Mouse (Mus musculus): ENCODE measurements around the gene Esp31. TPM values are rescaled to one million over a fixed set of nuclear protein-coding genes. Genes with fewer than 3 reads are reported as not detected.

The Esp31 gene
- polyA plus RNA-seq (2014; fragmentation: Illumina TruSeq; extraction: RNeasy Lipid Tissue Mini Kit (QIAGEN cat#74804); ENCODE audit: insufficient read depth, low read depth, low replicate concordance): not detected

DNA sequence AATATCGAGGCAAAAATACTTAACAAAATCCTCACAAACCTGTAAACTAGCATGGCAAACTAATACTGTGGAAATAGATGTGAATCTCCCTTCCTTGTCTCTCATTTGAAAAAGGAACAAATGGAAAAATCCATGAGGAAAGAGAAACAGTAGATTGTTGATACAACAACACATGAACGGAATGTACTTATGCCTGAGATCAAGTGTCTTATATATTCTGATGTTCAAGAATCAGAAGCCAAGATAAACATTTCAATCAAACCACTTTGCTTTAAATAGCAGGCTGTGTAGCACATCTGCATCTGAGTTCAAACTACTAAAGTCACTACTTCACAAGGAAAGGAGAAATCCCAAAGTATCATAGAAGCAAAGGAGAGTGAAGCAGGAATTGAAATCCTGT is at the start of gene Esp31:
TSS of gene Esp31 (plus strand) at position 301 of the 400 bp plus-strand sequence.

Other genes with a start within 250 kb of the Esp31 start
- not detected for gene Esp36, start 219.3 kb upstream of the Esp31 start, polyA plus RNA-seq (2014; fragmentation: Illumina TruSeq; extraction: RNeasy Lipid Tissue Mini Kit (QIAGEN cat#74804); ENCODE audit: insufficient read depth, low read depth, low replicate concordance)
- not detected for gene Esp34, start 85.3 kb upstream of the Esp31 start, polyA plus RNA-seq (2014; fragmentation: Illumina TruSeq; extraction: RNeasy Lipid Tissue Mini Kit (QIAGEN cat#74804); ENCODE audit: insufficient read depth, low read depth, low replicate concordance)